In genomic region chr8:104099347-104100099, GRCm38 (mm10) we compare ENCODE assay signal across 7 mouse cellular contexts. TPM values are rescaled to one million over a fixed set of nuclear protein-coding genes. Genes with fewer than 3 reads are reported as not detected.
DNase-seq lines count a peak whose midpoint lies in the region; ATAC-seq lines count a peak whose summit lies in the region.

No protein-coding gene starts in this region.

- peak; percentile 55 for DNase-seq in Muller cell, postnatal 12 days (ENCODE audit: inconsistent ontology term)
- DNase-seq in brain, adult 2 months (ENCODE audit: low read depth, low spot score), result peak; percentile 42
- DNase-seq in heart, adult 9 months (ENCODE audit: low spot score in 2 of 2), result peak; percentile 49 to 67
- peak; percentile 84 for DNase-seq in lung, postnatal 36 days
- peak; percentile 74 for DNase-seq in testis, postnatal 10 days (ENCODE audit: low spot score)
- DNase-seq in MN1 (ENCODE audit: low spot score), result no peak

- ATAC-seq in kidney, embryonic 16.5 days (ENCODE audit: low FRiP score, low TSS enrichment), result no peak

- no peaks in the 10 kb centered on the region for H3K9me3 ChIP-seq in kidney, embryonic 16.5 days (ENCODE audit: low read length)

- no peak overlapping the region for H3K9ac ChIP-seq in kidney, embryonic 16.5 days (replicated peaks; ENCODE audit: low read length)

- peak overlapping the region; percentile 72 for H3K27ac ChIP-seq in kidney, embryonic 16.5 days (ENCODE audit: low read length)

- H3K4me2 ChIP-seq in kidney, embryonic 16.5 days (replicated peaks; ENCODE audit: low read depth, low read length), result no peak overlapping the region

- H3K4me3 ChIP-seq in kidney, embryonic 16.5 days (ENCODE audit: low read length), result no peak overlapping the region

- H3K36me3 ChIP-seq in kidney, embryonic 16.5 days (ENCODE audit: insufficient read depth, low read length), result no peaks in the 10 kb centered on the region

- 57% methylated on average over 20 of the region's 20 CpGs for WGBS in kidney, embryonic 16.5 days

- peaks cover 16% of the 10 kb centered on the region for H3K4me1 ChIP-seq in kidney, embryonic 16.5 days (ENCODE audit: insufficient read depth, low read length)

- no peaks in the 10 kb centered on the region for H3K27me3 ChIP-seq in kidney, embryonic 16.5 days (ENCODE audit: insufficient read depth, low read length)

RNA-seq across cellular contexts. Expression of gene Cdh5, which starts 1.9 kb away (rescaled TPM):
- 38.1 and 42.2 TPM in 2 replicates for polyA plus RNA-seq in kidney, embryonic 16.5 days (2015; fragmentation: Nextera tagmentation; extraction: Ambion mirVana)
